Mouse (Mus musculus) heart, postnatal 14 days (tissue): ENCODE results near the gene Rundc1. TPM values are rescaled to one million over a fixed set of nuclear protein-coding genes. Genes with fewer than 3 reads are reported as not detected.
A peak's percentile ranks its signal among the peaks of the same experiment; 100 is the strongest.
"Not testable (repeated sequence)": the region's sequence is repeated elsewhere in the genome, so short reads cannot be mapped to it uniquely, and the experiment has no call there.

ENCODE experiments used
- DNase-seq, 2 experiments: peaks; one replicate each; pipeline ENCODE4 v3.0.0; 2021 to 2022
- intact Hi-C: fragments of 180-260 bp; cut with DNase I; formaldehyde crosslinking; loops from one replicate; pipeline ENCODE4 v1.15.1; 2025
- total RNA-seq, 2 experiments: library from RNA; stranded (reverse); gene quantifications; 2 replicates each; pipeline ENCODE4 v1.2.3; 2021

Gene Rundc1
- total RNA-seq, 2 experiments from 2014 or later, result 10.8 to 11.1 TPM

DNA sequence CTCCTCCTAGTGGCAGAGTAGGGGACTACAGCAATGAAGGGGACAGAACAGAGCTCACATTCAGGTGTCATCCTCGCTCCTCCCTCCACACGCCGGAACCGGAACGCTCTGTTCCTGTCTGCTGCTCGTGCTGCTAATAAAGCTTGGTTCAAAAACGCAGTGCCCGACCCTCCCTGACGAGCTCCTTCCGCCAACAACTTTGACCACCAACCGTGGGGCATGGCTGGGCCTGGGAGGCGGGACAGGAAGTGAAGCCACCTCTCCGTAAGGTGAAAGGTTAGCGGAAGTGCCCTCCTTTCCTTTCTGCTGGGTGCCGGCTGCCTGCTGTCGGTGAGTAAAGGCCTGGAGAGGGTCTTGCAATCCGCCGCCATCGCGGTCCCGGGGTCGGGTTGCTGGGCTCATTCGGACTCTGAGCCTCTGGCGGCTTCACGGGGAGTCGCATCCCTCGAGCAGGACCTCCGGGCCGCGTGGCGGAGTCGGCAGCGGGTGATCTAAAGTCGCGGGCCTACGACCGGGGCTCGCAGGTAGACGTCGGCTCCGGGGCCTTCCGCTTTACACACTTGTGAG lies 17.3 kb downstream of the Rundc1 start, which contains the start of gene Rpl27:
Rpl27 (plus strand) TSS at position 172 of the 567 bp plus-strand sequence.
- intact Hi-C loops, result no loop called here
- DNase-seq, result peak; percentile 93 to 95

DNA sequence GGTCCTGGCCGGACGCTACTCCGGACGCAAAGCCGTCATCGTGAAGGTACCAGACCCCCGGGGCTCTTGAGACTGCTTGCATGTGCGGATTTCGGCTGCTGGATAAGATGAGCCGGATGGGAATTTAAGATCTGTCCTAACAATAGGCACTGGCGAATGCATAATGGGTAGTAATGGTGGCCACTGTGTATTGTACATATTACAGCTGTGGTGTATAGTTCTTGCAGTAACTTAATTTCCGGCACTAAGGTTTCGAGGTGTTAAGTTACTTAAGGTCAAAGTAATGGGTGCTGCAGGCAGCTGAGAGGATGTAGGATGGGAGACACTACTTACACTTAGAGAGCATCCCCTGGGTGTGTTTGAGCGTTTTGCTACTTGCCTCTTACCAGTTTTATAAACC lies 17.9 kb downstream of the Rundc1 start:
- intact Hi-C loops, result no loop called here

DNA sequence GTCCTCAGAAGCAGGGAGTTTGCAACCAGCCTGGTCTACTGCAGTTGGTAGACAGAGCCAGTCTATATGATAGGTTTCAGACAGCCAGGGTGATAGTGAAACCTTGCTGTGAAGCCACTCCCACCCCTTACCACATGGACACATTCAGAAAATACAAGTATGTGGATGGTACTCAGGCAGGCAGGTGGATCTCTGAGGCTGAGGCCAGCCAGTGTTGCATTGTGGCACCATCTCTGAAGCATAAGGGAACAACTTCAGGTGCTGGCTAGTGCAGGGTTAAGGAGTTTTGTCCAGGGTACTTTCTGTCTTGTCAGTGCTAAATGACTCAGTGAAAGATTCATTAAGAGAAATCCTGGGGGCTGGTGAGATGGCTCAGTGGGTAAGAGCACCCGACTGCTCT lies 21.4 kb downstream of the Rundc1 start:
- no peak for DNase-seq
- intact Hi-C loops, result no loop called here

More for the DNA sequence above, 17.9 kb downstream of the Rundc1 start:
- DNase-seq, result no peak

DNA sequence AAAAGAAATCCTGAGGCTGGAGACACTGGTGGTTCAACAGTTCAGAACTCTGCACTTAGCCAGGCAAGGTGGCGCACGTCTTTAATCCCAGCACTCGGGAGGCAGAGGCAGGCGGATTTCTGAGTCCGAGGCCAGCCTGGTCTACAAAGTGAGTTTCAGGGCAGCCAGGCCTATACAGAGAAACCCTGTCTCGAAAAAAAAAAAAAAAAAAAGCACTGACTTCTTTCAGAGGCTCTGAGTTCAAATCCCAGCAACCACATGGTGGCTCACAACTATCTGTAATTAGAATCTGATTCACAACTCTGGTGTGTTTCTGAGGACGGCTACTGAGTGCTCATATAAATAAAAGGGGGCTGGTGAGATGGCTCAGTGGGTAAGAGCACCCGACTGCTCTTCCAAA lies 22.0 kb downstream of the Rundc1 start:
- DNase-seq, intact Hi-C loops: not testable (repeated sequence)

DNA sequence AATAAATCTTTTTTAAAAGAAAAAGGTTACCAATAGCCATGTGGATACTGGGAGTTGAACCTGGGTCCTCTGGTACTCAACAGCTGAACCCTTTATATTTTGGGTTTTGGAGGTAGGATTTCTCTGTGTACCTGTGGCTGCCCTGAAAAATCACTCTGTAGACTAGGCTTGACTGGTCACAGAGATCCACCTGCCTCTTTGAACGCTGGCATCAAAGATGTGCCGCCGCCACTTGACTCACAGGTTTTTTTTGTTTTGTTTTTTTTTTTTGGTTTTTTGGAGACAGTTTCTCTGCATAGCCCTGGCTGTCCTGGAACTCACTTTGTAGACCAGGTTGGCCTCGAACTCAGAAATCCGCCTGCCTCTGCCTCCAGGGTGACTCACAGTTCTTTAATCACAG lies 22.9 kb downstream of the Rundc1 start:
- no peak for DNase-seq
- intact Hi-C loops, result loop anchor here (2.0 kb wide), 1 partner anchor 17 kb away; the partner anchor contains the start of gene Rnd2

DNA sequence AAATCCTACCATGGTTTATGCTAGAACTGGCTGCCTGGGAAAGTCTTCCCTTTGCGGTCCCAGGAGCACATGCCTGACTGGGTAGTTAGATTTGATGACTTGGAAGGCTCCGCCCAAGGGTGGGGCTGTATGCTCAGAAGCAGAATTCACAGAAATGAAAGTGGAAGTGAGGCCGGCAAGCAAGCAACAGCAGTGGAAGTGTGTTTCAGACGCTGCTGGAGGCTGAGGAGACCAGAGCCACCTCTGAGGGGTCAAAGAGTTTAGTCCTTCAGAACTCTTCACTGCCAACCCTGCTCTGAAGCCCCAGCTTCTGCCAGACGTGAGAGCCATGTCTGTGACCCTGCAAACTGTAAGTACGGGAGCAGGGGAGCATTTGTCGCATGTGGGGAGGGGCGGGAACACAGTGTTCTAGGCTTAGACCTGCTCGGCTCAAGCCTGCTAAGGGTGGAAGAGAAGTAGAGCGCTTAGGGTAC lies 23.4 kb downstream of the Rundc1 start, which contains the start of gene Ifi35:
Ifi35 (plus strand) TSS at position 134 of the 473 bp plus-strand sequence.
- peak; percentile 74 to 79 for DNase-seq
- intact Hi-C loops, result loop anchor here (2.0 kb wide), 1 partner anchor 16 kb away; the partner anchor contains the start of gene Rnd2

DNA sequence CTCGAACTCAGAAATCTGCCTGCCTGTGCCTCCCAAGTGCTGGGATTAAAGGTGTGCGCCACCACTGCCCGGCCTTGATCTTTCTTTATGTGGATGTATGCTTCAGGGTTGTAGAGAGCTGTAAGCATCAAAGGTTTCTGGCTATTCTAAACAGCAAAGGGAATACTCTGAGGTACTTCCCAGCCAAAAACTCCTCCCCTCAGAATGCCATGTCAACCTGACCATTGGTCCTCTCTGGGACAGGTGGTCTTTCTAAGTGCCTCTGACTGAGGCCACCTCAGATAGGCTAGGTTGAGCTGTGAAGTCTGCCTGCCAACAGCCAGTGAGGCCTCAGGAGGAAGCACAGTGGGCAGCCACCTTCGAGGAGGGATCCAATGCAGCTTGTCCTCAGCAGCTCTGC lies 24.0 kb downstream of the Rundc1 start:
- DNase-seq, result no peak
- intact Hi-C loops, result loop anchor here (2.0 kb wide), 1 partner anchor 16 kb away; the partner anchor contains the start of gene Rnd2

DNA sequence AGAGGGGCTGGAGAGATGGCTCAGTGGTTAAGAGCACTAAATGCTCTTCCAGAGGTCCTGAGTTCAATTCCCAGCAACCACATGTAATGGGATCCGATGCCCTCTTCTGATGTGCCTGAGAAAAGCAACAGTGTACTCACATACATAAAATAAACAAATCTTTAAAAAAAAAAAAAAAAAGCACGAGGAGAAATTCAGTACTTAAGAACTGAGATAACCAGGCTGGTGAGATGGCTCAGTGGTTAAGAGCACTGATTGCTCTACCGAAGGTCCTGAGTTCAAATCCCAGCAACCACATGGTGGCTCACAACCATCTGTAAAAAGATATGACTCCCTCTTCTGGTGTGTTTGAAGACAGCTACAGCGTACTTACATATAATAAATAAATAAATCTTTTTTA lies 24.7 kb downstream of the Rundc1 start:
- DNase-seq, result not testable (repeated sequence)
- intact Hi-C loops, result loop anchor here (2.0 kb wide), 1 partner anchor 15 kb away; the partner anchor contains the start of gene Rnd2

DNA sequence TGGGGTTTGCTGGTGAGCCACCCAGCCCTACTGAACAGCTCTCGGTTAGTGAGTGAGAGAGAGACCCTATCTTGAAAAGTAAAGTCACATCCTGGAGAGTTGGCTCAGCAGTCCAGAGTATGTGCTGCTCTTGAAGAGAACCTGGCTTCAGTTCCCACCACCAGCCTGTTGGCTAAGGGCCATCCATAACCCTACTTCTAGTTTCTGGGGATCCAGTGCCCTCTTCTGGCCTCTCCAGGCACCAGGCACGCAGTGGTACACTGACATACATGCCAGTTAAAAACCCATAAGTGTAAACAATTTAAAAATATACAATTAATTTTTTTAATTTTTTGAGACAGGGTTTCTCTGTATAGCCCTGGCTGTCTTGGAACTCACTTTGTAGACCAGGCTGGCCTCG lies 25.5 kb downstream of the Rundc1 start:
- intact Hi-C loops, result no loop called here

DNA sequence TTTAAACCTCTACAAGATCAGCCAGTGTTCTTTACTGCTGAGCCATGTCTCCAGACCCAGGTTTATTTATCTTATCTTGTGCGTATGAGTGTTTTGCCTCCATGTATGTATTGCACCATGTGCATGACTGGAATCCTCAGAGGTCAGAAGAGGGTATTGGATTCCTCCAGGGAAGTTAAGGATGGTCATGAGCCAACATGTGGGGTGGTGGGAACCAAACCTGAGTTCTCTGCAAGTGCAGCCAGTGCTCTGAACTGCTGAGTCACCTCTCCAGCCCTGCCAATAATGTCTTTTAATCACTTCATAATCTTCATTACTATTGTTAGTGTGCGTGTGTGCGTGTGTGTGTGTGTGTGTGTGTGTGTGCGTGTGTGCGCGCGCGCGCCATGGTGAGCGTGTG lies 26.7 kb downstream of the Rundc1 start:
- intact Hi-C loops, result no loop called here
- DNase-seq, result no peak

More for the DNA sequence above, 25.5 kb downstream of the Rundc1 start:
- DNase-seq, result no peak

DNA sequence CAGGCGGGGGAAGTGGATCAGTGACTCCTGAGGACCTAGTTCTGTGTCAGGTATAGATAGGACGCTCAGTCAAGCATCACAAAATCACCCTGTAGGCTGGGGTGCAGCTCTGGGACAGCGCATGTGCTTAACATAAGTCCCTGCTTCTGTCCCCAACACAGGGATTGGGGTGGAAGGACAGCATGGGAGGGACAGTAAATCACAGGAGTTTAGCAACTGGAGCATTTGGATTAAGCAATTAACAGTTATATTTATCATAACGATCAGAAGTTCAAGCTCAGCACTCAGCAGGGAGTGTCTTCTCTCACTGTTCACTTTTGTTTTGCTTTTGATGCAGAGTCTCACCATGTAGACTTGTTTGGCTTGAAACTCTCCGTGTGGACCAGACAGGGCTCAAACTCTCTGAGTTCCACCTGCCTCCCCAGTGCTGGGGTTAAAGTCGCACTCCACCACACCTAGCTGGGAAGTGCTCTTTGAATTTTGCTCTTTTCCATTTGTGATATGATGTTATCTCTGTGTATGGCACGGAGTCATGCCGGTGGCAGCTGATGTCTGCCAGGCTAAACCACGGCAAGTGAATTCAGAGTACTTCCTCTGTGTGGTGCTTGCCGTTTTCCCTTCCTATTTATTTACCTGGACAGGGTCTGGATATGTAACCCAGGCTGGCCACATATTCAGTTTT lies 27.3 kb downstream of the Rundc1 start:
- DNase-seq, result no peak
- intact Hi-C loops, result no loop called here

DNA sequence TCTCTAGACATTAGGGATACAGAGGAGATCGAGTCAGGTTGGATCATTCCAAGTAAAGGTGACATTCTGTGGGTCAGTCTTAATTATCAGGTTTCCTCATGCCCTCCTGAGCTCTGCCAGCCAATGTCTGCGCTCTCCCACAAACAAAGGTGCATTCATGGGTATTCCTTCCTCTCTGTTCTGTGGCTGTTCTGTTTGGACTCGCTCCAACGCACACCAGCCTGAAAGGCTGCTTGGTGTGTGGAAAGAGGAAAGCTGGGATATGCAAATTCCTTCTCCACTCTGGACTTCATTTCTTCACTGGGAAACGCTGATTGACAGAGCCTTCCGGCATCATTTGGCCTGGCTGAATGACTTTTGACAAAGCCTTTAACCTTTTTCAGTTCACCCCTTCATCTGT lies 29.8 kb downstream of the Rundc1 start:
- DNase-seq, result no peak
- intact Hi-C loops, result no loop called here

DNA sequence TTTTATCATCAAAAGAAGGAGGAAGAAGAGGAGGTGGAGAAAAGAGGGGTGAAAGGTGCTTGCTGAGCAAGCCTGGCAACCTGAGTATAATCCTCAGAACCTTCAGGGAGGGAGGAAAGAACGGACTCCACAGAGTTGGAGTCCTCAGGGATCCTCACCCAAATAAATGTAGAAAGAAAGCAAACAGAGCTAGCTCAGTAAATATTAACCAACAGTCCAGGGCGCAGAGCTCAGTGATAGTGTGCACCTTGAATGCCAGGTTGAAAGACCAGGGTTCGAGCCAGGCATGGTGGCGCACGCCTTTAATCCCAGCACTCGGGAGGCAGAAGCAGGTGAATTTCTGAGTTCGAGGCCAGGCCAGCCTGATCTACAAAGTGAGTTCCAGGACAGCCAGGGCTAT lies 30.7 kb downstream of the Rundc1 start:
- DNase-seq, result no peak
- intact Hi-C loops, result no loop called here

DNA sequence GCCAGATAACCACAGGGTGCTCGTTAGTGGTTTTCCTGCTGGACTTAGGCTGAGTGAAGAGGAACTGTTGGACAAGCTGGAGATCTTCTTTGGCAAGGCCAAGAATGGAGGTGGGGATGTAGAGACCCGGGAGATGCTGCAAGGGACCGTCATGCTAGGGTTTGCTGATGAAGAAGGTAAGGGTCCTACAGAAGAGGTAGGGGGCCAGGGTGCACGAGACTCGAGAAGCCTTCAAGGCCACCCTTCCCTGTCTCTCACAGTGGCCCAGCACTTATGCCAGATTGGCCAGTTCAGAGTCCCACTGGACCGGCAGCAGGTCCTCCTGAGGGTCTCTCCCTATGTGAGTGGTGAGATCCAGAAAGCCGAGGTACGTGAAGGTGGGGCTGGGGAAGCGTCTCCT lies 32.7 kb downstream of the Rundc1 start:
- no peak for DNase-seq
- intact Hi-C loops, result no loop called here

DNA sequence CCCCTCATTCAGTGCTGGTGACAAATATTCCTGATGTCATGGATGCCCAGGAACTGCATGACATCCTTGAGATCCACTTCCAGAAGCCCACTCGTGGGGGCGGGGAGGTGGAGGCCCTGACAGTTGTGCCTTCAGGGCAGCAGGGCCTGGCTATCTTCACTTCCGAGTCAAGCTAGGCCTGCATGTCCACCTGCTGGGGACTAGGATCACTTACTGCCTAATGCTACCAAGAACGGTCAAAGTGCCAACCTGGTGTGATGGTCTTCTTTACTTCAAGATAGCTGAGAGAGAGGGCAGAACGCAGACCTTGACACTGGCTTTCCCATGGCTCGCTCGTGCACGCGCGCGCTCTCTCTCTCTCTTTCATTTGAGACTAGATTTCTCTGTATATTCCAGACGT lies 33.3 kb downstream of the Rundc1 start:
- DNase-seq, result no peak
- intact Hi-C loops, result no loop called here

DNA sequence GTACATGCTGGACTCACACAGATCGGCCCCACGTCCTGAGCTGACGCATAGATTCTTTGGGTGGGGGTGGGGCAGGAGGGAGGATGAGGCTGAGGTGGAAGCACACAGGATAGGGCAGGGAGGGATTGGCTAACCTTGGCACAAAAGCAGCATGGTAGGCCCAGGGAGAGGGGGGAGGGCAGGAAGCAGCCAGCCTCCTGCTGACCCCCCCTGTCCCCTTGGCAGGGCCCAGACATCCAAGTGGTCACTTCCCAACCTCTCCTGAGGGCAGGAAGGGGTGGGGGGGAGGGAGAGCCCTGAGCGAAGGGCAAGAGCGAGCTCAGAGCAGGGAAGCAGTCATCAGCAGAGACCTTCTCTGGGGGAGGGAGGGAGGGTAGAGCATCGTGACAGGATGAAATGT lies 34.8 kb downstream of the Rundc1 start:
- intact Hi-C loops, result no loop called here
- no peak for DNase-seq

DNA sequence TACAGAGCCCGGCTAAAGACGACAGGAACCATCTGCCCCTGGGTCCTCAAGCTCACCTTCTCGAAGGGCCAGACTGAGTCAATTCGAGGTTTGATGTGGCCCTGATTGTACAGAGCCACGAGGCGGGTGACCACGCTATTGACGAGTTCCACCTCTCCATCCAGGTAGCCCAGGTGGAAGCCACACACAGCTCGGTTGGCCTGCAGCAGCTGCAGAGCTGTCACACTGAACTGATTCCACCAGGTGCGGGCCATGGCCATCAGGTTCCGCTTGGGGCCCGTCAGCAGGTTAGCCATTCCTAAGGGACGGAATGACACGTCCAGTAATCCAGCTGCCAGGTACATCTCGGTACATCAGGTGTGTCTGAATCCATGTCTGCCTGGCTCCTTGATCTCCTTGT lies 35.4 kb downstream of the Rundc1 start:
- intact Hi-C loops, result no loop called here
- DNase-seq, result no peak

DNA sequence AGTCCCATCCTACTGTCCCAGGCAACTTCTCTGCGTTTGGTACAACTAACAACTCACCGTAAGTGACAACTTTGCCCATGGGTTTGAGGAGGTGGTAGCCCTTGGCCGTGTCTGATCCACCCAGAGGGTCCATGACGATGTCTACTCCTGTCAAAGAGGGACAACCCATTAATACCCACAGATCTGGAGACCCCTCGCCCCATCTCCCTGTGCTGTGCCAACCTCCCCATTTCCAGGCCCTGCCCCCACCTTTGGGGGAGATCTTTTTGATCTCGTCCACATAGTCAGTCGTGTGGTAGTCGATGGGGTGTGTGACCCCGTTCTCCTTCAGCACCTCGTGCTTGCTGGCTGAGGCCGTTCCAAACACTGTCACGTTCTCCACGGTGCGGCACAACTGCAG lies 37.3 kb downstream of the Rundc1 start:
- intact Hi-C loops, result no loop called here
- DNase-seq, result no peak

DNA sequence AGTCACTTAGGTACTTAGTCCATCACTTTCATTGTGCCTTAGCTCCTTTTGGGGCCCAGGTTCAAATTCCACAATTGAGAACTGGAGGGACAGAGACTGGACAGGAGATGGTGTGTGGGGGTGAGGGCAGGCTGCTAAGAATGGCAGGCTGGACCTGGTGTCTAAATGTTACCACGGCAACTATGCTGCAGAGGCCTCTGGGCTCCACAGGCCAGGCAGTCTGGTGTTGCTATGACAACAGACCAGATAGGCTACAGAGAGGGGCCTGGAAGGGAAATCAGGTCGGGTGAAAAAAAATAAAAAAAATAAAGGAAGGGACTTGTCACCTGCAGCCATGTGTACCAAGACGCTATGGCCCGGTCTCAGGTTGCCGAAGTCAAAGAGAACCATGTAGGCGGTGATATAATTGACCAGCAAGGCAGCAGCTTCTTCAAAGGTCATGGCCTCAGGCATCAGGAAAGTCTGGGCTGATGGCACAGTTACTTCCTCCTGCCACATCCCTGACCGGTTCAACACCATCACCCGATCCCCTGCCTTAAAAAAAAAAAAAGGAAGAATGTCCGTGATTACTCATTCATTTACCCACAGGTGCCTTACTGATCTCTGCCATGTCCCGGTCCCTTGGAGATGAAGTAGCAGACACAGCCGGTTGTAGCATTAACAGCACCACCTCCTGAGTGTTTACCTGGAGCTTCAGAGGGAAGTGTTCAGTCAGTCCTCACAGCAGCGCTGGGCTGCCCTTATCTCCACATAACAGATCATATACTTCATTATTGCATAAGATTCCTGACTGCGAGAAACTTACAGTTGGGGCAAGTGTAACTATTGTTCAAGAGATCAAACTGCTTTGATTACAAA lies 37.9 kb downstream of the Rundc1 start:
- no peak for DNase-seq
- intact Hi-C loops, result no loop called here

DNA sequence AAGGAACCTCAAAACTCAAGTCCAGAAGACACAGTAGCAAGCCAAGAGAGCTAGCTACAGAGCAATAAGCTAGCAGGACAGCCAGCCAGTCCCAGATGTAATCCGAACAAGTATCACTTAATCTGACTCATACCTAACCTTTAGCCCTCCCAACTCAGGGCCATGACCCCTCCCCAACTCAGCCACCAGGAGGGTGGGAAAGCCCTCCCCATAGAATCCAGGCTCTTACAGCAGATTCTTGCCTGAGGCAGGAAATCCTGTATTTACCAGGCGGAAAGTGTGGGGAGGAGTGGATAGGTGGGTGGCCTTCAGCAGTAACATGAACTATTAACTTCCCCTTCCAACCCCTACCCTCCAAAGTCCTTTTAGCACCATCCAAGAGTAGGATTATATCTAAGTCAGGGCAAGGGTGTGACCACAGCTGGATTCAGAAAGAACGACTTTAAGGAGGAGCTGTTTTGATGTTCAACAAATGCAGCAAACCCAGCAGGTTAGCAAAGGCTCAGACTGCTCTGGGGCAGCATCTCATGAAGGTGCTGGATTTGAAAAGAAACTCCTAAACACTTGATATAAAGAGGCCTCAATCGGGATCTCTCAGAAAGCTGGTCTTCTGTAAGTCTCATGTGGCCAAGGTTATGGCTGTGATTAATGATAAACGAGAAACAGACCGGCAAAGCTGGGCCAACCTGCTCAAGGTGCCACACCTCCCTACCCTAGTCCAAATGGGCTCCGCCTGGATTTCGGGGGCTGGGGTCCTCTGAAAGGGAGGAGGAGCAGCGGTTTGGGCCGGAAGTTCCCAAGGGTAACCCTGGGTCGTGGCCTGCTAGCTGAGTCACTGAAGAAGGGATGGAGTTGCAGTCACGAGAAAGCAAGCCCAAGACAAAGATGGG lies 39.6 kb downstream of the Rundc1 start, which contains the start of gene Rnd2:
Rnd2 (plus strand) TSS at position 789 of the 890 bp plus-strand sequence.
- no peak for DNase-seq
- intact Hi-C loops, result loop anchor here (2.0 to 5.0 kb wide), 2 partner anchors 16 to 88 kb away; partner anchors contain the start of genes Brca1, Ifi35 and Nbr1
